In genomic region chr14:16964717-16965391, GRCm38 (mm10) we compare ENCODE assay signal across 21 mouse cellular contexts.
A peak's percentile ranks its signal among the peaks of the same experiment; 100 is the strongest.
DNase-seq lines count a peak whose midpoint lies in the region; ATAC-seq and TF ChIP-seq lines count a peak whose summit lies in the region.
"Had no signal": no experiment of that assay in that cellular context is flagged by ENCODE, and none has a peak within 500 bp of the region (broad histone marks: within the 10 kb centered on the region; RNA-seq: fewer than 3 reads in every experiment).

No protein-coding gene starts in this region.

- no peaks in the 10 kb centered on the region for H3K36me3 ChIP-seq in neural tube, embryonic 15.5 days
- H3K36me3 ChIP-seq in embryonic facial prominence, embryonic 10.5 days (replicated peaks) = no peaks in the 10 kb centered on the region
- no peaks in the 10 kb centered on the region for H3K36me3 ChIP-seq in limb, embryonic 10.5 days
- H3K36me3 ChIP-seq in forebrain, postnatal 0 days (ENCODE audit: insufficient read depth) = no peaks in the 10 kb centered on the region
- H3K36me3 ChIP-seq: G1E; liver, embryonic 13.5 days had no signal

- H3K4me2 ChIP-seq in neural tube, embryonic 15.5 days = no peak overlapping the region
- no peak overlapping the region for H3K4me2 ChIP-seq in forebrain, postnatal 0 days (ENCODE audit: low read depth)
- H3K4me2 ChIP-seq: liver, embryonic 13.5 days; midbrain, embryonic 11.5 days had no signal

- ATAC-seq in neural tube, embryonic 15.5 days (ENCODE audit: low FRiP score) = no peak
- ATAC-seq in forebrain, postnatal 0 days = no peak
- ATAC-seq: forebrain, embryonic 14.5 days had no signal

- TF ChIP-seq CTCF in left cerebral cortex, adult 2 months (IDR thresholded peaks at IDR 0.05) = no peak
- TF ChIP-seq CTCF in forebrain, postnatal 0 days (IDR thresholded peaks at IDR 0.05; ENCODE audit: low read depth) = no peak

- H3K4me3 ChIP-seq in neural tube, embryonic 15.5 days (replicated peaks) = no peak overlapping the region
- H3K4me3 ChIP-seq in embryonic facial prominence, embryonic 10.5 days = no peak overlapping the region
- no peak overlapping the region for H3K4me3 ChIP-seq in limb, embryonic 10.5 days
- no peak overlapping the region for H3K4me3 ChIP-seq in left cerebral cortex, adult 2 months
- no peak overlapping the region for H3K4me3 ChIP-seq in forebrain, postnatal 0 days (ENCODE audit: low read depth, low read length)
- H3K4me3 ChIP-seq: liver, embryonic 13.5 days; myocyte had no signal

- DNase-seq in neural tube, embryonic 10.5 days (ENCODE audit: extremely low spot score, low spot score) = peak; percentile 16
- peak; percentile 62 for DNase-seq in embryonic facial prominence, embryonic 10.5 days (ENCODE audit: low spot score)
- DNase-seq in limb, embryonic 10.5 days (ENCODE audit: low spot score) = no peak
- DNase-seq in yolk sac, embryonic 10.5 days (ENCODE audit: low spot score) = peak; percentile 50
- no peak for DNase-seq in left cerebral cortex, adult 2 months (ENCODE audit: extremely low spot score in 1 of 2, low spot score in 2 of 2)
- no peak for DNase-seq in c-Kit-positive CD71-positive TER-119-positive erythroid progenitor cells, embryonic 14.5 days (ENCODE audit: low spot score)
- no peak for DNase-seq in forebrain, postnatal 0 days
- DNase-seq: adrenal gland, adult 2 months; cerebellum, adult 2 months; gastrocnemius, postnatal 10 days; heart, postnatal 14 days; kidney, adult 8-10 months; liver, embryonic 13.5 days; lung, postnatal 14 days; right cerebral cortex, postnatal 14 days; thymus, adult 2 months had no signal

- H3K4me1 ChIP-seq in neural tube, embryonic 15.5 days = no peaks in the 10 kb centered on the region
- peaks cover 36% of the 10 kb centered on the region for H3K4me1 ChIP-seq in embryonic facial prominence, embryonic 10.5 days
- H3K4me1 ChIP-seq in limb, embryonic 10.5 days = peaks cover 45% of the 10 kb centered on the region
- H3K4me1 ChIP-seq in forebrain, postnatal 0 days (ENCODE audit: insufficient read depth) = no peaks in the 10 kb centered on the region
- H3K4me1 ChIP-seq: liver, embryonic 13.5 days had no signal

- 0 out of 2 replicates have a peak, but pooled peaks cover 2% of the 10 kb centered on the region for H3K27me3 ChIP-seq in neural tube, embryonic 15.5 days (replicated peaks)
- H3K27me3 ChIP-seq in embryonic facial prominence, embryonic 10.5 days (replicated peaks; ENCODE audit: low read depth, poor library complexity, severe bottlenecking) = no peaks in the 10 kb centered on the region
- H3K27me3 ChIP-seq in limb, embryonic 10.5 days (ENCODE audit: low read depth, poor library complexity, severe bottlenecking) = no peaks in the 10 kb centered on the region
- H3K27me3 ChIP-seq in forebrain, postnatal 0 days (ENCODE audit: insufficient read depth, low read length) = no peaks in the 10 kb centered on the region
- H3K27me3 ChIP-seq: liver, embryonic 13.5 days had no signal

- intact Hi-C loops in left cerebral cortex, adult 2 months (cut with DNase I) = no loop called here

- H3K27ac ChIP-seq in neural tube, embryonic 15.5 days (replicated peaks) = no peak overlapping the region
- H3K27ac ChIP-seq in embryonic facial prominence, embryonic 10.5 days (replicated peaks) = peak overlapping the region; percentile 66
- peak overlapping the region; percentile 56 for H3K27ac ChIP-seq in limb, embryonic 10.5 days
- H3K27ac ChIP-seq in left cerebral cortex, adult 2 months = no peak overlapping the region
- no peak overlapping the region for H3K27ac ChIP-seq in forebrain, postnatal 0 days (ENCODE audit: low read depth, low read length)
- H3K27ac ChIP-seq: liver, embryonic 13.5 days had no signal

- H3K9ac ChIP-seq in neural tube, embryonic 15.5 days (replicated peaks) = no peak overlapping the region
- no peak overlapping the region for H3K9ac ChIP-seq in forebrain, postnatal 0 days
- H3K9ac ChIP-seq: liver, embryonic 13.5 days had no signal

- no peaks in the 10 kb centered on the region for H3K9me3 ChIP-seq in neural tube, embryonic 15.5 days (replicated peaks)
- H3K9me3 ChIP-seq in embryonic facial prominence, embryonic 10.5 days = no peaks in the 10 kb centered on the region
- H3K9me3 ChIP-seq in limb, embryonic 10.5 days (replicated peaks) = no peaks in the 10 kb centered on the region
- no peaks in the 10 kb centered on the region for H3K9me3 ChIP-seq in forebrain, postnatal 0 days (ENCODE audit: low read length)
- H3K9me3 ChIP-seq: G1E; liver, embryonic 13.5 days had no signal

- WGBS in neural tube, embryonic 15.5 days = 69% methylated on average over 2 of the region's 2 CpGs
- 26% methylated on average over 2 of the region's 2 CpGs for WGBS in embryonic facial prominence, embryonic 10.5 days
- whole genome bisulfite sequencing in limb, embryonic 10.5 days = 9% methylated on average over 2 of the region's 2 CpGs
- 70% methylated on average over 2 of the region's 2 CpGs for WGBS in forebrain, postnatal 0 days

Comparison
In these comparisons a context has a peak if more than half of its experiments do, and no peak if none do; other contexts are left out.
1. DNase-seq: peak in neural tube, embryonic 10.5 days (single experiment), embryonic facial prominence, embryonic 10.5 days (single experiment) and yolk sac, embryonic 10.5 days (single experiment); none in limb, embryonic 10.5 days (single experiment), left cerebral cortex, adult 2 months (0 of 2), c-Kit-positive CD71-positive TER-119-positive erythroid progenitor cells, embryonic 14.5 days (single experiment) and forebrain, postnatal 0 days (single experiment).
2. H3K27ac ChIP-seq: peak in embryonic facial prominence, embryonic 10.5 days (single experiment) and limb, embryonic 10.5 days (single experiment); none in neural tube, embryonic 15.5 days (single experiment), left cerebral cortex, adult 2 months (single experiment) and forebrain, postnatal 0 days (single experiment).